Mouse (Mus musculus) adrenal gland, postnatal 14 days (tissue): Measurements from ENCODE around the gene Oprm1. TPM values are rescaled to one million over a fixed set of nuclear protein-coding genes. Genes with fewer than 3 reads are reported as not detected.

Source experiments
- DNase-seq: peaks from one replicate; pipeline ENCODE4 v3.0.0; 2021; ENCODE audit warnings: mixed read lengths
- total RNA-seq: library from RNA; stranded (reverse); gene quantifications from 2 replicates; pipeline ENCODE4 v1.2.3, GENCODE M21; 2021

Gene Oprm1
- total RNA-seq, 1 experiment from 2014 or later, result not detected

- DNase-seq, result peak; percentile 15
Measured at GRCm38 (mm10) chr10:7047288-7047918, 289.1 kb downstream of the Oprm1 start.

GRCm38 (mm10) chr10:7047919-7048291 is 289.6 kb downstream of the Oprm1 start:
- no peak for DNase-seq

- DNase-seq, result no peak
Measured at GRCm38 (mm10) chr10:7049901-7050300, 291.6 kb downstream of the Oprm1 start.

GRCm38 (mm10) chr10:7052315-7053017 is 294.2 kb downstream of the Oprm1 start, which contains the start of gene Ipcef1:
Gene Ipcef1 (minus strand): TSS chr10:7052478.
- no peak for DNase-seq

- DNase-seq, result no peak
Measured at GRCm38 (mm10) chr10:7054560-7055205, 296.4 kb downstream of the Oprm1 start.

- no peak for DNase-seq
Measured at GRCm38 (mm10) chr10:7057546-7057945, 299.2 kb downstream of the Oprm1 start.

GRCm38 (mm10) chr10:7060326-7060725 is 302.0 kb downstream of the Oprm1 start:
- DNase-seq, result no peak

- no peak for DNase-seq
Measured at GRCm38 (mm10) chr10:7062993-7063392, 304.7 kb downstream of the Oprm1 start.

GRCm38 (mm10) chr10:7063752-7064457 is 305.6 kb downstream of the Oprm1 start:
- no peak for DNase-seq

GRCm38 (mm10) chr10:7068608-7069007 is 310.3 kb downstream of the Oprm1 start:
- DNase-seq, result peak; percentile 39

- DNase-seq, result no peak
Measured at GRCm38 (mm10) chr10:7069090-7069489, 310.8 kb downstream of the Oprm1 start.

GRCm38 (mm10) chr10:7070100-7070835 is 312.0 kb downstream of the Oprm1 start:
- no peak for DNase-seq

- DNase-seq, result no peak
Measured at GRCm38 (mm10) chr10:7070924-7071323, 312.6 kb downstream of the Oprm1 start.

- no peak for DNase-seq
Measured at GRCm38 (mm10) chr10:7074231-7074630, 315.9 kb downstream of the Oprm1 start.

- DNase-seq, result no peak
Measured at GRCm38 (mm10) chr10:7075661-7076060, 317.4 kb downstream of the Oprm1 start.

- DNase-seq, result peak; percentile 83
Measured at GRCm38 (mm10) chr10:7076201-7076600, 317.9 kb downstream of the Oprm1 start.

- no peak for DNase-seq
Measured at GRCm38 (mm10) chr10:7076662-7077211, 318.4 kb downstream of the Oprm1 start.

- DNase-seq, result no peak
Measured at GRCm38 (mm10) chr10:7077389-7077808, 319.1 kb downstream of the Oprm1 start.

- DNase-seq, result no peak
Measured at GRCm38 (mm10) chr10:7077971-7078370, 319.7 kb downstream of the Oprm1 start.
